Mouse (Mus musculus): Measurements from ENCODE around the gene Lpar6.
A peak's percentile ranks its signal among the peaks of the same experiment; 100 is the strongest.

DNA sequence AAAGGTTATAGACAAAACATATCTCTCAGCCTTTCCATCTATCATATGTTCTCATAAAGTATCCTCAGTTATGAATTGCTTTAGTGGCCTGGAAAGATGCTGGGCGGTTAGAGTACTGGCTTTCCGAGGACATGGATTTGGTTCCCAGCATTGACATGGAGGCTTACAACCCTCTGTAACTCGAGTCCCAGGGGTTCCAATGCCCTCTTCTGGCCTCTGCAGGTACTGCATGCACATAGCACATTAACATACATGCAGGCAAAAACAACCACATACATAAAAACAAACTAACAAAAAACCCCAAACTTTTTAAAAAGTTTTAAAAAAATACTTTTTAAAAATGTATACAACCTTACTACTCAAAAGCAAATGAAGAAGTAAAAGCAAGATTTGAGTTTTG lies 28.5 kb downstream of the Lpar6 start:
- TF ChIP-seq CTCF (IDR thresholded peaks at IDR 0.05; ENCODE audit: control insufficient read depth, insufficient read depth, low read length) (peak; percentile 43; the same call in 1 of the 2 replicates), POLR2A (IDR thresholded peaks at IDR 0.05; ENCODE audit: borderline replicate concordance, control insufficient read depth, low read depth, low read length) (no peak)

Measured in bone marrow, adult 2 months (tissue).